Mouse (Mus musculus) v-Abl transformed pro-B cells (cell line): ENCODE data around the gene Dnmt1.
"Not testable (repeated sequence)": the region's sequence is repeated elsewhere in the genome, so short reads cannot be mapped to it uniquely, and the experiment has no call there.

Experiments used
- in situ Hi-C, 2 experiments: fragments of 400-800 bp; cut with MboI; formaldehyde crosslinking; loops; one replicate each; pipeline ENCODE4 v1.15.1; 2025; ENCODE audit not compliant: unreplicated experiment in 2 of 2

Dnmt1 gene

GRCm38 (mm10) chr9:20959430-20959938, at the start of gene Dnmt1:
TSS of gene Dnmt1 (minus strand) at chr9:20959888.
- in situ Hi-C loops = no loop called here

- in situ Hi-C loops = loop anchor here in 1 of 2 experiments (10.0 kb wide), 1 partner anchor 137 kb away; the partner anchor contains the start of gene Cdc37
These were observed 48.3 kb upstream of the Dnmt1 start for GRCm38 (mm10) chr9:21008007-21008406.

GRCm38 (mm10) chr9:21007313-21007952, 47.7 kb upstream of the Dnmt1 start:
- in situ Hi-C loops = loop anchor here in 1 of 2 experiments (10.0 kb wide), 1 partner anchor 137 kb away; the partner anchor contains the start of gene Cdc37

- in situ Hi-C loops = loop anchor here (5.0 to 10.0 kb wide), 3 partner anchors 86 to 142 kb away; partner anchors contain the start of gene Cdc37 (in 1 of the 2)
These were observed 43.2 kb upstream of the Dnmt1 start, which contains the start of gene Mrpl4 for GRCm38 (mm10) chr9:21002627-21003551. TSS of gene Mrpl4 (plus strand) at chr9:21002738.

- in situ Hi-C loops = loop anchor here (5.0 to 10.0 kb wide), 3 partner anchors 85 to 143 kb away; partner anchors contain the start of gene Cdc37 (in 1 of the 2)
These were observed 42.6 kb upstream of the Dnmt1 start for GRCm38 (mm10) chr9:21002270-21002626.

- in situ Hi-C loops = loop anchor here (5.0 to 10.0 kb wide), 3 partner anchors 84 to 143 kb away; partner anchors contain the start of gene Cdc37 (in 1 of the 2)
These were observed 42.0 kb upstream of the Dnmt1 start for GRCm38 (mm10) chr9:21001651-21002200.

GRCm38 (mm10) chr9:21000811-21001210, 41.1 kb upstream of the Dnmt1 start:
- in situ Hi-C loops = loop anchor here (5.0 to 10.0 kb wide), 3 partner anchors 84 to 144 kb away; partner anchors contain the start of gene Cdc37 (in 1 of the 2)

GRCm38 (mm10) chr9:20998337-20998736, 38.6 kb upstream of the Dnmt1 start:
- in situ Hi-C loops = not testable (repeated sequence)

GRCm38 (mm10) chr9:20997065-20997464, 37.4 kb upstream of the Dnmt1 start:
- in situ Hi-C loops = no loop called here

GRCm38 (mm10) chr9:20995069-20995468, 35.4 kb upstream of the Dnmt1 start:
- in situ Hi-C loops = no loop called here

- in situ Hi-C loops = no loop called here
These were observed 33.6 kb upstream of the Dnmt1 start for GRCm38 (mm10) chr9:20993165-20993898.

GRCm38 (mm10) chr9:20991587-20991986, 31.9 kb upstream of the Dnmt1 start:
- in situ Hi-C loops = no loop called here

GRCm38 (mm10) chr9:20990861-20991260, 31.2 kb upstream of the Dnmt1 start:
- in situ Hi-C loops = no loop called here

GRCm38 (mm10) chr9:20987953-20988352, 28.3 kb upstream of the Dnmt1 start:
- in situ Hi-C loops = loop anchor here in 1 of 2 experiments (10.0 kb wide), 1 partner anchor 253 kb away; no protein-coding TSS in a partner anchor

- in situ Hi-C loops = loop anchor here in 1 of 2 experiments (10.0 kb wide), 1 partner anchor 252 kb away; no protein-coding TSS in a partner anchor
These were observed 27.4 kb upstream of the Dnmt1 start for GRCm38 (mm10) chr9:20986952-20987686.

GRCm38 (mm10) chr9:20983169-20983568, 23.5 kb upstream of the Dnmt1 start:
- in situ Hi-C loops = loop anchor here in 1 of 2 experiments (10.0 kb wide), 1 partner anchor 248 kb away; no protein-coding TSS in a partner anchor

GRCm38 (mm10) chr9:20982171-20982570, 22.5 kb upstream of the Dnmt1 start:
- in situ Hi-C loops = loop anchor here in 1 of 2 experiments (10.0 kb wide), 1 partner anchor 247 kb away; no protein-coding TSS in a partner anchor

GRCm38 (mm10) chr9:20979769-20980168, 20.1 kb upstream of the Dnmt1 start:
- in situ Hi-C loops = loop anchor here in 1 of 2 experiments (10.0 kb wide), 1 partner anchor 245 kb away; no protein-coding TSS in a partner anchor

- in situ Hi-C loops = no loop called here
These were observed 19.5 kb upstream of the Dnmt1 start for GRCm38 (mm10) chr9:20979181-20979580.
